Mouse (Mus musculus): ENCODE measurements around the gene Cnot4.
"Not testable (repeated sequence)": the region's sequence is repeated elsewhere in the genome, so short reads cannot be mapped to it uniquely, and the experiment has no call there.

Cnot4 gene

GRCm38 (mm10) chr6:35133579-35134488 is at the start of gene Cnot4:
TSS of gene Cnot4 (minus strand) at chr6:35133724.
- in situ Hi-C loops (cut with MboI): no loop called here

- in situ Hi-C loops (cut with MboI): not testable (repeated sequence)
Observed at GRCm38 (mm10) chr6:35179299-35179698, 45.8 kb upstream of the Cnot4 start.

DNA sequence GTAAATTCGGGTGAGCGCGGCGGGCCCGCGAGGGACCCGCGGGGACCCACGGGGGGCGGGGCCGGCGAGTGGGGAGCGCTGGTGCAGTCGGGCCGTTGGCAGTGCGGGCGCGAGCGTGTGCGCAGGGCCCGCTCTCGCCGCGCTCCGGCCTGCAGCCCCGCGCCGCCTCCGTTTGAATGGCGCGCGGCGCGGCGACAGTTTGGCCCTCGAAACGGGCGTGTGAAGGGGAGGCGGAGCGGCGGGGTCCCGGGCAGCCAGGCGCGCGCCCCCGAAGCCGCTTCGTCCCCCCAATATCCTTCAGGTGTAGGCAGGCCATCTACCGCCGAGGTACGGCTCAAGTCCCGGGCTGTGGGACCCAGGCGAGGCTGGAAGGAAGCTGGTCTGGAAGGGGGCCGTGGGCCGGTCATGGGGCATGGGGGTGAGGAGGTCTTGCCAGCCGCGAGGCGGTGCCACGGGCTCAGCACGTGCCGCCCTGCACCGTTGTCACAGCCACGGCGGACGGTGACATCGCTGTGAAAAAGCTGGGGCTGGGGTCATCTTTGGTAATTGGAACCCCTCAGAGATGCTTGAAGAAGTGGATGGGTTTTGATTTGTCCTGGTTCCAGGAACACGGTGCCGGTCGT is 44.2 kb upstream of the Cnot4 start:
- in situ Hi-C loops (cut with MboI): no loop called here

DNA sequence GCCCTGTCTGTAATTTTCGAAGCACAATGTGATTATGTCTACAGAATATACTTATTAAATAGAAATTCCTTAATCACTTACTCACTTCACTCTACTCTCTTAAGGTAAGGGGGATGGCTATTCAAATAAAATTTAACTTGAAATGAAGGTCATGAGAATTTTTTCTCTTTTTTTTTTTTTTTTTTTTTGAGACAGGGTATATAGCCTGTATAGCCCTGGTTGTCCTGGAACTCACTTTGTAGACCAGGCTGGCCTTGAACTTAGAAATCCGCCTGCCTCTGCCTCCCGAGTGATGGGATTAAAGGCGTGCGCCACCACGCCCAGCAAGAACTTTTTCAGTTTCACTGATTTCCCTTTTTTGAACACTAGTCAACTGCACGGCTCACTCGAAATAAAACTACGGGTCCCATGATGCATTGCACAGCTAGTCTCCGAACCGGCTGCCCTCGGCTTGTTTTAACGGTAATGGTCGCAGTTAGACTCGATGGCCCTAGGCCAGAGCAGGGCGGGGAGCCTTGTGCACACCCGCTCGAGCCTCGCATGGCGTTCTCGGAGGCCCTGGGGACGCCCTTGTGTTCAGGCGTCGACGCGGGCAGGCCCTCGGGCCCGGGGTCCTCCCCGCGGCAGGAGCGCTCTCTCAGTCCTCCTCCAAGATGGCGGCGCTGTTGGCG is 43.6 kb upstream of the Cnot4 start, which contains the start of gene Nup205:
Gene Nup205 (plus strand): TSS at position 443 of the 671 bp plus-strand sequence.
- in situ Hi-C loops (cut with MboI): no loop called here

DNA sequence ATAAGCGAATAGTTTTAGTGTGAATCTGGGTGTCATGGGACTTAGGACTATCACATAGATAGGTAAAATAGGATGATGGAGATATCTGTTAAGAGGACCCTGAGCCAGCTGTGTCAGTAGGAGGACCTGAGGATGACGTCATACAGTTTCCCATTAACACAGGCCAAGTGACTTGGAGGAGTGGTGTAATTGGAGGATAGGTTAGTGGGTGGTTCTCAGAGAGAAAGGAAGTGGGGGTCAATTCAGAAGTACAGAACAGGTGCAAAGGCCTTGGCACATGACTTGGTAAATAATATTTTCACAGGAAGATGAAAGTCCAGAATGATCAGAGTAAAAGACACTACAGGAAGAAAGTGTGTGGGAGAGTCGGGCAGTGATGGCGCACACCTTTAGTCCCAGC is 39.7 kb upstream of the Cnot4 start:
- in situ Hi-C loops (cut with MboI): no loop called here

GRCm38 (mm10) chr6:35172028-35172427 is 38.5 kb upstream of the Cnot4 start:
- in situ Hi-C loops (cut with MboI): not testable (repeated sequence)

DNA sequence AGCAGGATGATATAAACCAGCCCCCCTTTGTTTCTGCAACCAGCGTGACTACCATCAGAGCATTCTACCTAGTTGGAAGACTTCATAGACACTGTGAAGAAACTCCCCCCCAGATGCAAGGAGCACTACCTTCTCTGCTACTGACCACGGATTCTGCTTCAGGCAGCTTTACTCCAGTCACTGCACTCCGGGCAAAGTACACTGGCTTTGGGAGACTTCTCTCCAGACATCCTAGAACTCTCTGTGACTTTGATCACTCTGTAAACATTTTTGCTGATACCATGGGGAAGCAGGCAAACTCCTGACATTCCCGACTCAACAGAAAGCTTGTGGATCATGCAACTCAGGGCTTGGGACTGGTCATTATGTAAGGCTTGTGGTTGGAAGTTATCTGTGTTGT is 35.7 kb upstream of the Cnot4 start:
- in situ Hi-C loops (cut with MboI): no loop called here

DNA sequence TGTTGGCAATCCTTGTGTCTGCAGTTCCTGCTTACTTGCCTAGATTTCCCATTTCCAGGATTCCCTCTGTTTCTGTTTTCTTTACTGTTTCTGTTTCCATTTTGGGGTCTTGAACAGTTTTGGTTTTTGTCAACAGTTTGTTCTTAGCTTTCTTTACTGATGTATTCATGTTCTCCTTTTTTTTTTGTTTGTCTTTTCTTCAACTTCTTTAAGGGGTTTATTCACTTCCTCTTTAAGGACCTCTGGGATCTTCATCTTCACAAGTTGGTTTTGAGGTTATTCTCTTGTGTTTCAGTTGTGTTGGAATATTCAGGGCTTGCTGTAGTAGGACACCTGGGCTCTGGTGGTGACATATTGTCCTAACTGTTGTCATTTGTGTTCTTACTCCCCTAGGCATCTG is 21.0 kb upstream of the Cnot4 start:
- in situ Hi-C loops (cut with MboI): no loop called here

- in situ Hi-C loops (cut with MboI): no loop called here
Observed at GRCm38 (mm10) chr6:35147726-35148422, 14.3 kb upstream of the Cnot4 start.

- in situ Hi-C loops (cut with MboI): no loop called here
Observed at GRCm38 (mm10) chr6:35145569-35145968, 12.0 kb upstream of the Cnot4 start.

DNA sequence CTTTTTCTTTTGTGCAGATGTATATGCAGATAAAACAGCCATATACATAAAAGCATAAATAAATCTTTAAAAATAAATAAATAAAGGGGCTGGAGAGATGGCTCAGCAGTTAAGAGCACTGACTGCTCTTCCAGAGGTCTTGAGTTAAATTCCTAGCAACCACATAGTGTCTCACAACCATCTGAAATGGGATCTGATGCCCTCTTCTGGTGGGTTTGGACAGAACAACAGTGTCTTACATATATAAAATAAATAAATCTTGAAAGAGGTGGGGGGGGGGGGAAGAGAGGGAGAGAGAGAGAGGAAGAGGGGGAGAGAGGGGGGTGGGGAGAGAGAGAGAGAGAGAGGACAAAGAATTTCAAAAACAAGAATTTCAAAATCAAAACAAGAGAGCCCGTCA is 6.8 kb upstream of the Cnot4 start:
- in situ Hi-C loops (cut with MboI): no loop called here

- in situ Hi-C loops (cut with MboI): no loop called here
Observed at GRCm38 (mm10) chr6:35134844-35135243, 1.3 kb upstream of the Cnot4 start.

GRCm38 (mm10) chr6:35133246-35133578 is 312 bp downstream of the Cnot4 start:
- in situ Hi-C loops (cut with MboI): no loop called here

- in situ Hi-C loops (cut with MboI): no loop called here
Observed at GRCm38 (mm10) chr6:35132806-35133205, 718 bp downstream of the Cnot4 start.

GRCm38 (mm10) chr6:35122488-35122887 is 11.0 kb downstream of the Cnot4 start:
- in situ Hi-C loops (cut with MboI): no loop called here

DNA sequence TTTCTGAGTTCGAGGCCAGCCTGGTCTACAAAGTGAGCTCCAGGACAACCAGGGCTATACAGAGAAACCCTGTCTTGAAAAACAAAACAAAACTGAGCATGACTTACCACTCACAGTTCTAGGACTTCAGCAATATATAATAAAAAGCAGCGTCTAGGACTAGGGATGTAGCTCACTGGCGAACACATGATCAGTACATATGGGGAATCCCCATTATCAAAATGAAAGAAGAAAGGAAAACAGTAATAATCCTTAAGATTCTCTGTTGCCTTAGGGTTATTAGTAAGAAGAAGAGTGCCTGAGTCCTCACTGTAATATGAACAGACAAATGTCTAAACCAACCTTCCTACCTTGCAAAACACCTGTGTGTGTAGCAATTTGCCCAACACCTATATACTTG is 11.6 kb downstream of the Cnot4 start:
- in situ Hi-C loops (cut with MboI): no loop called here

- in situ Hi-C loops (cut with MboI): no loop called here
Observed at GRCm38 (mm10) chr6:35102457-35102856, 31.1 kb downstream of the Cnot4 start.

- in situ Hi-C loops (cut with MboI): no loop called here
Observed at GRCm38 (mm10) chr6:35084927-35085326, 48.6 kb downstream of the Cnot4 start.

DNA sequence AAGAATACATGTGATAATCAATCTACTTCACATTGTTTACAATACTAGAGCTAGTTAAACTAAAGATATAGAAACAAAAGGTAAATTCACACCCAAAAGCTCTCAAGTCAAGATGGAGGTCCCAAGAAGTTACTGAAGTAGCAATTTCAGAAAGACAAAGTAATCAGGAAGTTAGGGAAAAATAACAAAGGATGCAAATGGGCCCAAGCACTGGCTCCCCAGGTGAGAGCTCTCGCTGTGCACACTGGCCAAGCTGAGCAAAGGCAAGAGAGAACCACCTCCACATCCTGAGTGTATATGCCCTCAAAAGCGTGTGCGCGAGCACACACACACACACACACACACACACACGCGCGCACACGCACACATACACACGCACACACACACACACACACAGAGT is 58.4 kb downstream of the Cnot4 start:
- in situ Hi-C loops (cut with MboI): no loop called here

GRCm38 (mm10) chr6:35071261-35071660 is 62.3 kb downstream of the Cnot4 start:
- in situ Hi-C loops (cut with MboI): no loop called here

- in situ Hi-C loops (cut with MboI): no loop called here
Observed at GRCm38 (mm10) chr6:35062446-35062845, 71.1 kb downstream of the Cnot4 start.

DNA sequence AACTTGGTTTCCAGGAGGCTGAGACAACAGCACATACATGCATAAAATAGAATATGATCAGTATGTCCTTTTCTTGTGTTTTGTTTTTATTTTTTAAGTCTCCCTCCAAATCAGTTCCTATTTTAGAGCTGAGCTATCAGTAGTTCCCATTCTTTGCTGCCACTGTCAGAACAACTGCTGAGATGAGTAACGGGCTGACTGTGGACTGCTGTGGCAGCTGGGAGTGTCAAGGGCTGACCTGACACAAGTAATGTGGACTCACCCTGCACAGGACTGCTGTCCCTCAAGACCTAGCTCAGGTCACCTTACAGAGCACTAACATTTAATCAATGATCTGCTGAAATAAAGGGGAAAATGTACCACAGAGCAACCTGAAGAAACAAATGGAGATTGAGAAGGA is 90.4 kb downstream of the Cnot4 start:
- in situ Hi-C loops (cut with MboI): no loop called here

All from mature B cell (primary cell).